Mouse (Mus musculus) lung, adult 10 weeks (tissue): ENCODE results near the gene Clns1a. TPM values are rescaled to one million over a fixed set of nuclear protein-coding genes. Genes with fewer than 3 reads are reported as not detected.

Experiments used
- polyA plus RNA-seq: library from polyadenylated mRNA; stranded (reverse); fragments of 350-450 nt; fragmentation: Illumina TruSeq; extraction: RNeasy Lipid Tissue Mini Kit (QIAGEN cat#74804); gene quantifications from one replicate; pipeline ENCODE4 v1.2.3, GENCODE M21; 2014; ENCODE audit warnings: low read depth, low replicate concordance; ENCODE audit not compliant: insufficient read depth

Gene Clns1a
- 49.5 TPM for polyA plus RNA-seq

DNA sequence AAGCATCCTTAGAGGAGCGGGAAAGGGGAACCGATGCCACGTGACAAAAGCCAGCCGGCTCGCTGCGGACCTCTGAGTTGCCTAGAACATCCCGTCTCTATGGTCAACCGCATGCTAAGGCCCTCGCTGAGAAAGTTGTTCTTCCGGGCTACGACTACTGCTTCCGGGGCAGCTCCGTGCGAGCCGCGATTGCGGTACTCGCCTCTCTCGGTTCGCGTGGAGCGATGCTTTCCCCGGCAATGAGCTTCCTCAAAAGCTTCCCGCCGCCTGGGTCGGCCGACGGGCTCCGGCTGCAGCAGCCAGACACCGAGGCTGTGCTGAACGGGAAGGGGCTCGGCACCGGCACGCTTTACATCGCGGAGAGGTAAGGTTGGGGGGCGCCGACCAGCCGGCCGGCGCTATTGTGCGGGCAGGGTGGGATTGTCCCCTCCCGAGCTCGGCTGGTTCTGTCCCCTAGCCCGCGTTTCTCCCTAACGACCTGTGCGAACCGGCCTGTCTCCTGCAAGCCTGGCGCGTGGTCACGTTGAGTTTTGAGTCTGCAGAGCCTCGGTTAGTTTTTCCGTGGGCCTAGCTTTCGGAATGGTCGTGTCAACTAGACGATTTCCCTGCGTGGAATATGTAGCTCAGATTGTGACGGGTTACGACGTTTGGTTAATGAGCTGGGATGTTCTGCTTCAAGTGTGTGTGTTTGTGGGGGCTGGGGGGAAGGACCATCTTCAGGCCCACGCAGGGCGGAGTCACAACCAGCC is at the start of gene Clns1a:
TSS of gene Clns1a (plus strand) at position 129 of the 749 bp plus-strand sequence.

DNA sequence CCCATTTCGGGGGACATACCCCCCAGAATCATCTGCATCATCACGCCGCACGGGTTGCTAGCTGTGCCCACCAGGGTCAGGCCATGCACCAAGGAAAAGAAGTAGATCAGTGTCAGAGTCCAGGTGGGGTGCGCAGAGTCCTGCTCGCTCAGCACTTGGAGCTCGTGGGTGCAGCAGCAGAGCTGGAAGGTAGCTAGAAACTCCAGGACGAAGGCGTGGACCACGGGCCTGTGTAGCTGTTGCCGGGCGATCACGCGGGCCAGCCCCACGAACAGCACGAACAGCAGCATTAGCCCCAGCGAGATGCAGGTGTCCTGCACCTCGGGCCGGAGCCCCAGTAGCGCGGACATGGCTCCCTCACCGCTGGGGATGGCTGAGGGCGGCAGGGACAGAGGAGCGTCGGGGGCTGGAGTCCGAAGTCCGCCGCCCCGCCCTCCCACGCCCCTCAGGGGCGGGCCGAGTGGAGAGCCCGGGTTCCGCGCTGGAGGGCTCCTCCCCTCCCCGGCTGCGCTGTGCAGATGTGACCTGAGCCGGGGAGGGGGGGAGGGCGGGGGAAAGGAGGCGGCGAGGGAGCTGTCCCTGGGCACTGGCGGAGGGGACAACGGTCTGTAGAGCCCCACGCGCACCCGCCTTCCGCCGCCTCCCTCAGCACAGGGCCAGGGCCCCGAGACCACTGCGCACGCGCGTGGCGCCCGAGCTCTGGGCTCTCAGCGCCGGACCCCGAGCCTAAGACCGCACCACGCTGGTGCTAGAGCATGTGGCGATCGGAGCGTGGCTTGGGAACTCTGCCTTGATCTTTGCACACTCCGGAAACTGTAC is 41.4 kb downstream of the Clns1a start, which contains the start of gene Aqp11:
TSS of gene Aqp11 (minus strand) at position 652 of the 819 bp plus-strand sequence.

Other genes starting within 250 kb of the Clns1a start
- 6.4 TPM for gene Kctd14, start 245.3 kb upstream of the Clns1a start, polyA plus RNA-seq
- 26.3 TPM for gene Ints4, start 215.7 kb upstream of the Clns1a start, polyA plus RNA-seq
- 53.2 TPM for gene Aamdc, start 117.1 kb upstream of the Clns1a start, polyA plus RNA-seq
- 7.0 TPM for gene Rsf1, start 116.7 kb upstream of the Clns1a start, polyA plus RNA-seq
- gene Aqp11, start 41.7 kb downstream of the Clns1a start, polyA plus RNA-seq: 2.1 TPM
- 9.6 TPM for gene Pak1, start 91.9 kb downstream of the Clns1a start, polyA plus RNA-seq
- gene Gdpd4, start 223.3 kb downstream of the Clns1a start, polyA plus RNA-seq: not detected